Mouse (Mus musculus) CD4-positive, CD25-positive, alpha-beta regulatory T cell, adult 4 months (primary cell): ENCODE results near the gene Pdcd2. TPM values are rescaled to one million over a fixed set of nuclear protein-coding genes. Genes with fewer than 3 reads are reported as not detected.
"Not testable (repeated sequence)": the region's sequence is repeated elsewhere in the genome, so short reads cannot be mapped to it uniquely, and the experiment has no call there.

Source experiments
- ATAC-seq: one replicate; pipeline ENCODE4 v1.8.0; 2017
- polyA plus RNA-seq, 2 experiments: library from polyadenylated mRNA; unstranded; fragments of 100-300 nt; shearing (Covaris generic); gene quantifications; one replicate each; pipeline ENCODE4 v1.2.1; 2017

The Pdcd2 gene
- 10 to 100 TPM; 17.1 to 36.0 TPM for polyA plus RNA-seq

DNA sequence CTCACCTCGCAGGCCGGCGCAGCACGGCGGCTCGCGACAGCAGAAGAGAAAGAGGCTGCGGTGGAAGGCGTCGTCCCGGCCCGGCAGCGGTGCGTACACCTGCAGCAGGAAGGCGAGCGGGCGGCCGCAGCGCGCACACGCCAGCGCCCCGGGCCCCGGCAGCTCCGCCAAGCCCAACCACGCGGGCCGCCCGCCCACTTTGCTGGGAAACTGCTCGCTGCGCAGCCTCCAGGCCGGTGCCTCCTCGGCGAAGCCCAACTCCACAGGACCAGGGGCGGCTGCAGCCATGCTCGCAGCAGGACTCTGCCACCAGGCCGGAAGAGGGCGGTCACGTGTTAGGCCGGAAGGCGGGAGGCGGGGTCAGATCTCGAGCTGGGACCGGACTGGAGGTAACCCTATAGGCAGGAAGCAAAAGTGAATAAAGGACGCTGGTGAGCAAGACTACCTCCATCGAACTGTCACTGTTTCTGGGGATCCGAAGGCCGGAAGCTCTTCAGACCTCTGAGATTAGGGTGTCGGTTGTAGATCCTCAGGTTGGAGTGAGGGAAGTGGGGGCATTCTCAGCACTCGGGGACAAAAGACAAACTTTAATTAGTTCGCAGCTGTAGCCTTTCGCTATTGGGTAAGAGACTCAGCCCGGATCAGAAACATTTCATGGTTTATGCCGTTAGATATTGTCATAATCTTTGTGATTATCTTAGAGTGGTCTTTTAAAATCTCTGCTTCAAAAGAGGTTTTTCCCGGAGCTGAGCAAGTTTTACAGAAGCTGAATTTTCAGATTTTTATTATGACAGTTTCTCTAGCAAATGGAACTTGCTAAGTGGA, at the start of gene Pdcd2:
Pdcd2 (minus strand) TSS at position 316 of the 825 bp plus-strand sequence.
- ATAC-seq, result peak; percentile 96

DNA sequence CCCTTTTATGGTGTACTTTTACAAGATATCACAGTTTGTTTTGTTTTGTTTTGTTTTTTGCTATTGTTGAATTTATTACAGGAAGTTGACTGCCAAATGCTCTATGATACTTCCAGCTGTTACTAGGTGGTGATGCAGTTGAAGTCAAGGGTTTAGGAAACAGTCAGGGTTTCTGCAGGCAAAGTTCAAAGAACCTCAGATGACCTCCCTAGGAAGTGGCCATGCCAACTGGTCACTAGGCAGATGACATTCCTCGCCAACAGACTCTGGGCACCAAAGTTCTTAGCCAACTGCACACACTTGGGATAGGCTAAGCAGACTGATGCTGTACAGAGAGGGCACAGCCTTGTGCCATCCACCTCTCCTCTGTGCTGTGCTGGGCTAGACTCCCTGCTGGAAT, 48.0 kb upstream of the Pdcd2 start:
- ATAC-seq, result no peak

DNA sequence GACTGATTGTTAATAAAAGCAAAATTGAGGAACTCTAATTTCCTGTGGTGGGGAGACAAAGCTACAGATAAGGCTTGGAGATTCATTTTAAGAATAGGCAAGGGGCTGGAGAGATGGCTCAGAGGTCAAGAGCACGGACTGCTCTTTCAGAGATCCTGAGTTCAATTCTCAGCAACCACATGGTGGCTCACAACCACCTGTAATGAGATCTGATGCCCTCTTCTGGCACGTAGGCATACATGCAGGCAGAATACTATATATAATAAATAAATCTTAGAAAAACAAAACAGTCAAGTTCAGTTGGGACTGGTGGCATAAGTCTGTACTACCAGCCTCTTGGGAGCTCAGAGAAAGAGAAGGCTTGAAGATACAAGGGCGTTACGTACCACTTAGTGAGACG, 39.8 kb upstream of the Pdcd2 start:
- ATAC-seq, result no peak

- no peak for ATAC-seq
These were observed 37.8 kb upstream of the Pdcd2 start for GRCm38 (mm10) chr17:15564928-15565300.

- peak; percentile 99 for ATAC-seq
These were observed 37.2 kb upstream of the Pdcd2 start, which contains the start of gene Prdm9 for GRCm38 (mm10) chr17:15564014-15564927. Gene Prdm9 (minus strand): TSS chr17:15564354.

DNA sequence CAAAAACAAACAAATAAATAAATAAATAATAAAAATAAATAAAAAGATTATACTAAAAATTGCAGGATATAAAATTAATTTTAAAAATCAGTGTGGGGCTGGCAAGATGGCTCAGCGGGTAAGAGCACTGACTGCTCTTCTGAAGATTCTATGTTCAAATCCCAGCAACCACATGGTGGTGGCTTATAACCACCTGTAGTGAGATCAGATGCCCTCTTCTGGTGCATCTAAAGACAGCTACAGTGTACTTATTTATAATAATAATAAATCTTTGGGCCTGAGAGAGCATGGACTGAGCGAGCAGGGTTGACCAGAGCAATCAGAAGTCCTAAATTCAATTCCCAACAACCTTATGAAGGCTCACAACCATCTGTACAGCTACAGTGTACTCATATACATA, 32.8 kb upstream of the Pdcd2 start:
- no peak for ATAC-seq

- no peak for ATAC-seq
These were observed 22.6 kb upstream of the Pdcd2 start for GRCm38 (mm10) chr17:15549713-15550112.

DNA sequence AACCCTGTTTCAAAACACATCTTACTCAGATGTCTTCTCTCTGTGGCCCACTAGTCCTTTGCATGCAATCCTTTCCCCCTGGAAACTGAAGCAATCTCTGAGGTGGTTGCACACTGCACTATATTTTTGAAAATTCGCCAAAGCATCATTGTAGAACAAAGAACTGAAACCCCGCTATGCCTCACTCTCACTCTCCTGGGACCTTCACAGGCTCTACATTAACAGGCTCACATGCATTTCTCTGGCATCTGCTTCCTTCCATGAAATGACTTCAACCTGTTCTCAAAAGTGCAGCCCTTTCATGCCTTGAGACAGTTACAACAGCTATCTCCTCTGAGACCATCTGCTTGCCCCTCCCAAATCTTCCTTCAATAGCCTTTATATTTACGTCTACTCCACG, 19.3 kb upstream of the Pdcd2 start:
- ATAC-seq, result no peak

DNA sequence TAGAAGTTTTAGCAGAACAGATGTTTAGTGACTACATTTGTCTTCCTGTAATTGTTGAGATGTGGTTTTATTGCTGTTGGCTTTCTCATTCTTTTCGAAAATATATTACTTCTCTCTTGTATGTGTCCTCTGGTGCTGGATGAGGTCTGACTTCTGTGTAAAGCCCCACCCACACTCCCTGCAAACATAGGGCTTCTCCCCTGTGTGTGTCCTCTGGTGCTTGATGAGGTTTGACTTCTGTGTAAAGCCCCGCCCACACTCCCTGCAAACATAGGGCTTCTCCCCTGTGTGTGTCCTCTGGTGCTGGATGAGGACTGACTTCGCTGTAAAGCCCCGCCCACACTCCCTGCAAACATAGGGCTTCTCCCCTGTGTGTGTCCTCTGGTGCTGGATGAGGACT, 16.8 kb upstream of the Pdcd2 start:
- not testable (repeated sequence) for ATAC-seq

- ATAC-seq, result no peak
These were observed 13.2 kb upstream of the Pdcd2 start for GRCm38 (mm10) chr17:15540309-15540708.

DNA sequence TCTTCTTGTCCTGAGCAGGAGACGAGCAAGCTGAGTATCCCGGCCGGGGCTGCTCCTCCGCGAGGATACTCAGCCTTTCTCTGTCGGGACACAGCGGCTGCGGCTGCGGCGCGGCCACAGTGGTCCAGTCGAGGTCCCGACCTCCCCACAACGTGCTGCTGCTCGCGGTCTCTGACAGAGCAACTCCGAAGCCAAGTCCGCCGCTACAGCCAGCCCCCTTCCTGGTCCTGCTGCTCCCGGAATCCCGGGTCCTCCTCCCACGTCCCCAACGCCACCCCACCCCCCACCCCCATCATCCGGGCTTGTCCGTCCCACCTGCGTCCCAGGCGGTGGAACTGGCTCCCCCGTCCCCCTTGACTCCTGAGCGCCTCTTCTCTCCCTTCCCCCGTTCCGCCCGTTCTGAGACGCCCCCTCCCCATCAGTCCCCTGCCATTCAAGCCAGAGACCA, 9.4 kb upstream of the Pdcd2 start:
- peak; percentile 51 for ATAC-seq

- peak; percentile 79 for ATAC-seq
These were observed 8.8 kb upstream of the Pdcd2 start for GRCm38 (mm10) chr17:15535943-15536342.

- ATAC-seq, result no peak
These were observed 8.2 kb upstream of the Pdcd2 start for GRCm38 (mm10) chr17:15535162-15535800.

DNA sequence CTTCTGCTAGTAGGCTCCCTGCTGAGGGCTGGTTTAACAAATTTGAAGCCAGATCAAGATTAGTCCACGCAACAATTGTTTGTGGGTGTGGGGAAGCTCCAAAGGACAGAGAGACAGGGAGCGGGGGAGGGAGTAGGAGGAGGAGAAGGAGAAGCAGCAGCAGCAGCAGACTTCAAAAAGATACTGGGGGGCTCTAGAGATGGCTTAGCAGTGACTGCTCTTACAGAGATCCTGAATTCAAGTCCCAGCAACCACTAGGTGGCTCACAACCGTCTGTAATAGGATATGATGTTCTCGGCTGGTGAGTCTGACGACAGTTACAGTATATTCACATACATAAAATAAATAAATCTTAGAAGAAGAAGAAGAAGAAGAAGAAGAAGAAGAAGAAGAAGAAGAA, 3.0 kb upstream of the Pdcd2 start:
- no peak for ATAC-seq

DNA sequence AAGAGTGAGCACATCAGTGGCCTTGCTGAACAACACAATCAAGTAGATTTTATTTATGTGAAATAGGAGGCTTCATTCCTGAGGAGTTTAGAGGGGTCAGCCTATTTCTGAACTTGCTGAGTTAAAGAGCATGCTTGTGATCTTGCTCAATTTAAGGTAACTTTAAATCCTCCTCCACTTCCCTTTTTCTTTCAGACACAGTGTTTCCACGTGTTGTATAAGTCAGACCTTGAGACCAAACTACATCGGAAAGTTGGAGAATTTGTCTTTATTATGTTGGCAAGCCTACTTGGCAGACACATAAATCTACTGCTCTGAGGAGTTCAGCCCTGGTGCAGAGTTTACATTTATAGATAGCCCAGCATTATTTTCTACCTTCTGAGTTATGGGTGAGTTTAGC, 1.8 kb upstream of the Pdcd2 start:
- no peak for ATAC-seq

DNA sequence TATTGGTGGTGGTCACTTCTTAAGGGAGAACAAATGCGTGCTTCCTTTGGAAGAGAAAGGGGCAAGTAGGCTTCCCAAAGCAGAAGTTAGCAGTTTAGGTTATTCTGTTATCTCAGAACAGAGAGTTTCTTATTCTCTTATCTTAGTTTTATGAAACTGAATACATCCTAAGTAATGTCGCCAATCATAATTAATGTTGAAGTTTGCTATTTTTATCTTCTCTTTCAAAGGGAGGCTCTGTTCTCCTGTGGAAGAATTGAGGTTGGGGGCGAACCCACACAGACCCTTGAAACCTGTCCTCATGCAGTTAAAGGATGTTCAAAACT, 673 bp upstream of the Pdcd2 start:
- no peak for ATAC-seq

GRCm38 (mm10) chr17:15526304-15526703, 797 bp downstream of the Pdcd2 start:
- ATAC-seq, result no peak

DNA sequence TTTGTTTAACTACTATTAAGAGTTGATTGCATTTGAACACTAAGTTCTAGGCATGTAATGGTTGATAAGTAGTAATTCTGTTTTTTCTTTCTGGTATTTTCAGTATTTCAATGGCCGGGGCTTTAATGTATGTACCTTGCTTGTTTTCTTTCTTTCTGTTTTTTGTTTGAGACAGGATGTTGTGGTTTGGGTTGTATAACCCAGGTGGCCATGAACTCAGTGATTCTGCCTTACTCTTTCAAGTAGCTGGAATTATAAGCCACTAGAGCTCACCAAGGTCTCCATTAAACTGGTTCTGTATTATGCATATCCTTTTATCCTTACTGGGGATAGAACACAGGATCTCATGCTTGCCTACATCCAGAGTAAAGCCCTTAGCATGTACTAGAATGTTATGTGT, 8.3 kb downstream of the Pdcd2 start:
- ATAC-seq, result peak; percentile 87

GRCm38 (mm10) chr17:15518186-15518585, 8.9 kb downstream of the Pdcd2 start:
- peak; percentile 31 for ATAC-seq

DNA sequence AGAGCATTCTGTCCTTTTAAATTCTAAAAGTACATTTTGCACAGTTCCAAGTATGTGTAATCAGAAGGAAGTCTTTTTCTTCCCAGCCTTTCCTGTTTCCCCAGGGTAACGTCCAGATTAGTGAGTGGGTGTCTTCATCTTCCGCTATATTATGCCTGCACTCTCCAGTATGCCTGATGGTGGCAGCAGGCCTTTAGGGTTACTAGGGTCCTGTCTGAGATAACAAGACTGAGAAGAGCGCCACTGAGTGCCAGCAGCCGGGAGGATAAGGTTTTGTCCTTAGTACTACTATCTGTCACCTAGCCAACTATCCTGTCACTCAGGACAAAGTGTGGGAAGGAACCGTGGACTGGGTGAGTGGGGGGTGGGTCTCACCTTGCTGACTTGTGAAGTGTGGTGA, 9.3 kb downstream of the Pdcd2 start:
- ATAC-seq, result no peak

DNA sequence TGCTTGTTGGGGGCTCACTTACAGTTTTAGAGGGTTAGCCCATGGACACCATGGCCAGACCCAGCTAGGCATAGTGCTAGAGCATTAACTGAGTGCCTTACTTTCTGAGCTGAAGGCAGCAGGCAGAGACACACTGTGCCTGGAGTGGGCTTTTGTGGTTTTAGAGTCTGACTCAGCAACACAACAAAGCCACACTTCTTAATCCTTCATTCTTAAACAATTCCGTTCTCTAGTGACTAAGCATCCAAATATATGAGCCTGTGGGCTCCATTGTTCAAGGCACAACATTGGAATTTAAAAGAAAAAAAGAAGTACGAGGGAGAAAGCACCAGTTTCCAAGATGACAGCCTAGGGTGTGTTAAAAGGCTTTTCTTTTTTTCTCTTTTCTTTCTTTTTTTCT, 16.4 kb downstream of the Pdcd2 start:
- ATAC-seq, result no peak

- ATAC-seq, result peak; percentile 89
These were observed 27.3 kb downstream of the Pdcd2 start, which contains the start of the genes Psmb1 and Tbp for GRCm38 (mm10) chr17:15499656-15500394. Gene Psmb1 (minus strand): TSS chr17:15499751. Gene Tbp (plus strand): TSS chr17:15499888.
